Mouse (Mus musculus) CH12.LX (cell line): Measurements from ENCODE around the gene Scarb1. TPM values are rescaled to one million over a fixed set of nuclear protein-coding genes. Genes with fewer than 3 reads are reported as not detected.

Source experiments
- DNase-seq: peaks from one replicate; pipeline ENCODE4 v3.0.0-alpha.2; 2013; ENCODE audit errors: extremely low read depth
- H3K27ac ChIP-seq: 2 replicates; pipeline ENCODE4 v1.5.1; 2012; ENCODE audit warnings: low read depth, mild to moderate bottlenecking, control low read depth, moderate library complexity; ENCODE audit not compliant: insufficient read depth
- H3K27me3 ChIP-seq: replicated peaks from 2 replicates; pipeline ENCODE3; 2012; ENCODE audit warnings: inconsistent platforms
- H3K36me3 ChIP-seq, 2 experiments: replicated peaks in 1 of 2; 2 replicates each; pipeline versions ENCODE3 to v1.6.1; 2012; ENCODE audit warnings: inconsistent platforms in 1 of 2, low read length in 1 of 2, mild to moderate bottlenecking in 1 of 2, mixed read lengths in 1 of 2, moderate library complexity in 1 of 2; ENCODE audit not compliant: control insufficient read depth in 1 of 2, insufficient read depth in 1 of 2
- H3K4me1 ChIP-seq, 2 experiments: 2 replicates each; pipeline ENCODE4 v1.6.1; 2012; ENCODE audit warnings: inconsistent platforms in 1 of 2, moderate library complexity in 1 of 2; ENCODE audit not compliant: insufficient read depth in 2 of 2, control insufficient read depth in 1 of 2
- H3K4me2 ChIP-seq: 2 replicates; pipeline ENCODE4 v1.6.1; 2012; ENCODE audit warnings: low read depth, mild to moderate bottlenecking, control low read depth; ENCODE audit not compliant: poor library complexity, insufficient read depth, severe bottlenecking
- H3K4me3 ChIP-seq, 3 experiments: fragments of 150-350 bp in 1 of 3; sonication (generic) in 1 of 3; replicated peaks in 1 of 3; 2 replicates each; pipeline versions ENCODE3 to v1.5.1; 2011 to 2012; ENCODE audit warnings: low read depth in 2 of 3, low read length in 2 of 3, mild to moderate bottlenecking in 2 of 3, moderate library complexity in 2 of 3, control low read depth in 1 of 3, improper control_type of control experiment in 1 of 3, inconsistent platforms in 1 of 3, mixed read lengths in 1 of 3; ENCODE audit not compliant: poor library complexity in 1 of 3
- H3K79me2 ChIP-seq: replicated peaks from 2 replicates; pipeline ENCODE4 v1.6.1; 2012; ENCODE audit warnings: mild to moderate bottlenecking, moderate library complexity; ENCODE audit not compliant: control insufficient read depth, poor library complexity, insufficient read depth, severe bottlenecking; ENCODE audit errors: extremely low read depth
- H3K9ac ChIP-seq: 2 replicates; pipeline ENCODE4 v1.6.1; 2012; ENCODE audit warnings: low read depth, mild to moderate bottlenecking, control low read depth, moderate library complexity; ENCODE audit not compliant: insufficient read depth
- H3K9me3 ChIP-seq: replicated peaks from 2 replicates; pipeline ENCODE3; 2012; ENCODE audit warnings: low read length, inconsistent platforms, mixed read lengths
- CHD1 ChIP-seq: IDR thresholded peaks from 2 replicates; pipeline ENCODE4 v1.6.1; 2012; ENCODE audit warnings: low read depth, low read length, improper control_type of control experiment, inconsistent platforms
- E2F4 ChIP-seq: IDR thresholded peaks from 2 replicates; pipeline ENCODE4 v1.6.1; 2011; ENCODE audit warnings: low read depth, low read length, improper control_type of control experiment; ENCODE audit not compliant: insufficient replicate concordance
- EP300 ChIP-seq: IDR thresholded peaks from 2 replicates; pipeline ENCODE4 v1.6.1; 2011; ENCODE audit warnings: low read length, improper control_type of control experiment
- ETS1 ChIP-seq: conservative IDR thresholded peaks from 2 replicates; pipeline ENCODE4 v1.6.1; 2012; ENCODE audit warnings: low read depth, mild to moderate bottlenecking, inconsistent platforms, low read length, improper control_type of control experiment, moderate library complexity
- HCFC1 ChIP-seq: IDR thresholded peaks from 2 replicates; pipeline ENCODE4 v1.6.1; 2012; ENCODE audit warnings: low read depth, mild to moderate bottlenecking, inconsistent platforms, low read length, improper control_type of control experiment
- JUND ChIP-seq: conservative IDR thresholded peaks from 2 replicates; pipeline ENCODE4 v1.6.1; 2011; ENCODE audit warnings: low read depth, low read length, improper control_type of control experiment
- MAZ ChIP-seq: IDR thresholded peaks from 2 replicates; pipeline ENCODE4 v1.6.1; 2012; ENCODE audit warnings: low read depth, mild to moderate bottlenecking, inconsistent platforms, low read length, improper control_type of control experiment, moderate library complexity
- MEF2A ChIP-seq: IDR thresholded peaks from 2 replicates; pipeline ENCODE4 v1.6.1; 2014; ENCODE audit warnings: low read depth, mild to moderate bottlenecking, inconsistent platforms, low read length, improper control_type of control experiment, borderline replicate concordance
- MXI1 ChIP-seq: IDR thresholded peaks from 2 replicates; pipeline ENCODE4 v1.6.1; 2011; ENCODE audit warnings: mild to moderate bottlenecking, low read depth, low read length, improper control_type of control experiment
- NELFE ChIP-seq: IDR thresholded peaks from 2 replicates; pipeline ENCODE4 v1.6.1; 2011; ENCODE audit warnings: low read depth, low read length, improper control_type of control experiment
- NRF1 ChIP-seq: IDR thresholded peaks from 2 replicates; pipeline ENCODE4 v1.6.1; 2014; ENCODE audit warnings: low read depth, mild to moderate bottlenecking, inconsistent platforms, low read length, improper control_type of control experiment, moderate library complexity
- POLR2A ChIP-seq: IDR thresholded peaks from 2 replicates; pipeline ENCODE4 v1.6.1; 2011; ENCODE audit warnings: low read depth, mild to moderate bottlenecking, improper control_type of control experiment, low read length
- RAD21 ChIP-seq: IDR thresholded peaks from 2 replicates; pipeline ENCODE4 v1.6.1; 2011; ENCODE audit warnings: low read depth, mild to moderate bottlenecking, low read length, improper control_type of control experiment, moderate library complexity
- RCOR1 ChIP-seq: conservative IDR thresholded peaks from 2 replicates; pipeline ENCODE4 v1.6.1; 2012; ENCODE audit warnings: low read depth, mild to moderate bottlenecking, inconsistent platforms, low read length, improper control_type of control experiment
- TBP ChIP-seq: conservative IDR thresholded peaks from 2 replicates; pipeline ENCODE4 v1.6.1; 2011; ENCODE audit warnings: low read depth, low read length, improper control_type of control experiment
- TCF12 ChIP-seq: IDR thresholded peaks from 2 replicates; pipeline ENCODE4 v1.6.1; 2014; ENCODE audit warnings: low read depth, mild to moderate bottlenecking, inconsistent platforms, low read length, improper control_type of control experiment
- UBTF ChIP-seq: IDR thresholded peaks from 2 replicates; pipeline ENCODE4 v1.6.1; 2012; ENCODE audit warnings: low read depth, mild to moderate bottlenecking, inconsistent platforms, low read length, improper control_type of control experiment, moderate library complexity
- ZMIZ1 ChIP-seq: IDR thresholded peaks from 2 replicates; pipeline ENCODE4 v1.6.1; 2012; ENCODE audit warnings: low read depth, mild to moderate bottlenecking, inconsistent platforms, low read length, improper control_type of control experiment
- dilution Hi-C: fragments of 300-500 bp; cut with MboI; formaldehyde crosslinking; loops from 2 replicates; pipeline ENCODE4 v1.14.3; 2020; ENCODE audit warnings: low sequenced_read_pairs; ENCODE audit not compliant: extremely low pct_unique_long_range_greater_than_20kb, extremely low pct_ligation_motif_present
- in situ Hi-C: fragments of 300-500 bp; cut with MboI; formaldehyde crosslinking; loops from 3 replicates; pipeline ENCODE4 v1.14.3; 2019; ENCODE audit warnings: low sequenced_read_pairs, low pct_ligation_motif_present, low pct_unique_long_range_greater_than_20kb, mixed read lengths
- polyA plus RNA-seq: library from polyadenylated mRNA; unstranded; fragments of >175 nt; gene quantifications from 2 replicates; pipeline ENCODE4 v1.2.1, GENCODE M21; 2012; ENCODE audit warnings: low read depth; ENCODE audit not compliant: insufficient read length
- total RNA-seq, 2 experiments: library from RNA; depleted of rRNA; stranded (reverse); fragments of 300-350 nt in 1 of 2; fragments of >200 nt in 1 of 2; gene quantifications; 2 replicates each; pipeline ENCODE4 v1.2.3; 2012 to 2014

Gene Scarb1
- total and polyA plus RNA-seq, 3 experiments, result 11.6 to 24.7 (median 20.0) TPM

DNA sequence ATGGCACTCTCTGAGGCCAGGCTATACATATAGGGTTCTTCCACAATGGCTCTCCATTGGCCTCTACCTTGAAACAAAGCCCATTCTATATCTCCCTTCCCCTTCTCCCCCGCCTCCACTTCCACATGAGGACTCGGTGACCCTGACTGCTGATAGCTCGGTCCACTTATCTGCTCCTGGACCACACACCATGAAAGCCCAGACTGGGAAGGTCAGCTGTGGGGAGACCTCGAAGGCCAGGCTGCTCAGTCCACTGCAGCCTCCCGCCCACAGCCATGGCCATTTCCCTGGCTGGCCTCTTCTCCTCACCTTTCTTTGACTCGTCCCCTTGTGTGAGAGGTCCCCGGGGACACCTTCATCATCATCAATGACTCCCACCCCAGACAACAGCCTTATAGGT is 23.6 kb downstream of the Scarb1 start:
- no peaks in the 10 kb centered on the region for H3K4me1 ChIP-seq
- no peak for DNase-seq

DNA sequence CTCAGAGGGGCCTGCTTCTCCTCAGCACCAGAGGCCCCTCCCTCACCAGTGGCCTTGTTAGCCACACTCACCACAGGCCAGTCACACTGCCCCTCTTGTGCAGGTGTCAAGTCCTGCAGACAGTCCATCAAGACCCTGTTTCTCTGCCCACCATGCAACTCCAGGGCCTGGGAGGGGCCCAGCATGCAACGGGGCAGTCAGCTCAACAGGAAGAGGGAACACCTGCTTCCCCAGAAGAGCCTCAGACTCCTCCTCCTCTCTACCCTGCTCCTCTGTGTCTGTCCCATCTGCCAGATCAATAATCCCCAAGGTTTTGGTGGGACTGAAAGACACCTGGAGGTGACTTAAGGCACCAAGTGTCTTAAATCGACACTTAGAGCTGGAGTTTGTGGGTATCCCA is 24.1 kb downstream of the Scarb1 start:
- peaks cover 0 to 46% of the 10 kb centered on the region in 2 experiments for H3K36me3 ChIP-seq
- H3K4me1 ChIP-seq, result no peaks in the 10 kb centered on the region
- dilution Hi-C loops, result no loop called here
- H3K4me2 ChIP-seq, result no peak overlapping the region
- no peak for DNase-seq
- no peak overlapping the region for H3K9ac ChIP-seq
- no peaks in the 10 kb centered on the region for H3K27me3 ChIP-seq
- no peaks in the 10 kb centered on the region for H3K79me2 ChIP-seq
- no peak overlapping the region for H3K4me3 ChIP-seq
- in situ Hi-C loops, result no loop called here
- no peak for TF ChIP-seq TBP
- TF ChIP-seq HCFC1, result no peak
- TF ChIP-seq CHD1, result no peak
- TF ChIP-seq RAD21, result no peak
- TF ChIP-seq TCF12, result no peak
- TF ChIP-seq E2F4, result no peak
- H3K27ac ChIP-seq, result no peak overlapping the region
- H3K9me3 ChIP-seq, result peaks cover 8% of the 10 kb centered on the region

More for the DNA sequence above, 23.6 kb downstream of the Scarb1 start:
- H3K4me2 ChIP-seq, result no peak overlapping the region
- no peak overlapping the region for H3K9ac ChIP-seq
- H3K36me3 ChIP-seq, result peaks cover 0 to 44% of the 10 kb centered on the region in 2 experiments
- H3K4me3 ChIP-seq, result no peak overlapping the region
- peaks cover 8% of the 10 kb centered on the region for H3K9me3 ChIP-seq
- dilution Hi-C loops, result no loop called here
- no peaks in the 10 kb centered on the region for H3K79me2 ChIP-seq
- no peak overlapping the region for H3K27ac ChIP-seq
- in situ Hi-C loops, result no loop called here
- no peaks in the 10 kb centered on the region for H3K27me3 ChIP-seq
- TF ChIP-seq CHD1 (no peak), TCF12 (no peak), MEF2A (no peak), RAD21 (no peak), UBTF (no peak), RCOR1 (no peak), JUND (no peak), MXI1 (no peak), MAZ (no peak), POLR2A (no peak), NRF1 (no peak), EP300 (no peak), HCFC1 (no peak), NELFE (no peak), ETS1 (no peak), ZMIZ1 (no peak)
- TF ChIP-seq, all 38 proteins: peak for 0
